Mouse (Mus musculus): ENCODE results near the gene Tbc1d13. TPM values are rescaled to one million over a fixed set of nuclear protein-coding genes. Genes with fewer than 3 reads are reported as not detected.

Gene Tbc1d13
- total and polyA plus RNA-seq, 2 experiments from 2014 or later: 8.3 to 135 TPM

DNA sequence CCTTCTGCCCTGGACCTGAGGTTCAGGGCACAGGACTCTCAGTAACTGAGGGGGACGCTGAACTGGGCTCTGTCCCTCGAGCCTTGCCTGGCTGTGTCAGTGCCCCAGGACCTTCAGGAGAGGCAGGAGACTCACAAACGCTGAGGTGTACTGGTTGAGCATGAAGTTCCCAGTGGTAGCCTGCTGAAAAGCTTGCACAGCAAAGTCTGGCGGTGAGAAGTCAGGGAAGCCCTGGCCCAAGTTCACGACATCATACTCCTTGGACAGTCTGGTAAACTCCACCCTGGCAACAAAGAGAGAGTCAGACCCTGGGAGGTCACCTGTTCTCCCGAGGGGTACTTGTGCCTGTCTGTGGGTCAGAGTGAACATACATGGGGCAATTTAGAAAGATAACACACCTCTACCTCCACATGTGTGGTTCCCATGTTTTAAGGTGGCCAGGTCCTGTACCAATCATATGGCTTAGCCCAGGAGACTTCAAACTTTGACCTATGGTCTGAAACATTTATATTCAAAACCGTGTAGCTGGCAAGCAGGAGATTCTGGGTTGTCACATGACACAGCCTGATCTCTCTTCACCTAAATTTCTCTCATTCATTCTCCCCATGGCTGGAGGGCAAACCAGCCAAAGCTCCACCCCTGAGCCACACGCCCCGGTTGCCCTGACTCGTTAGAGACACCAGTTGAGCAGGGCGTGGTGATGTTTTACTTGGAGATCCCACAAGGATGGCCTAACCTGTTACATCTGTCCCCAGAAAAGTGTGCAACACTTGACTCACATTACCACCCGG lies 58.4 kb downstream of the Tbc1d13 start:
- no peak overlapping the region for H3K27ac ChIP-seq (ENCODE audit: low read depth, low read length)
- H3K9me3 ChIP-seq (ENCODE audit: low read length): no peaks in the 10 kb centered on the region
- no peak for ATAC-seq
- TF ChIP-seq CTCF (IDR thresholded peaks at IDR 0.05; ENCODE audit: low read depth): no peak
- no peak overlapping the region for H3K9ac ChIP-seq
- no peaks in the 10 kb centered on the region for H3K27me3 ChIP-seq (ENCODE audit: insufficient read depth, low read length)
- no peaks in the 10 kb centered on the region for H3K4me1 ChIP-seq (ENCODE audit: insufficient read depth)
- 86% methylated on average over 12 of the region's 12 CpGs for WGBS
- DNase-seq: no peak
- H3K36me3 ChIP-seq (ENCODE audit: insufficient read depth): peaks cover 8% of the 10 kb centered on the region; the same call in 1 of the 2 replicates
- H3K4me3 ChIP-seq (ENCODE audit: low read depth, low read length): no peak overlapping the region
- no peak overlapping the region for H3K4me2 ChIP-seq (ENCODE audit: low read depth)

DNA sequence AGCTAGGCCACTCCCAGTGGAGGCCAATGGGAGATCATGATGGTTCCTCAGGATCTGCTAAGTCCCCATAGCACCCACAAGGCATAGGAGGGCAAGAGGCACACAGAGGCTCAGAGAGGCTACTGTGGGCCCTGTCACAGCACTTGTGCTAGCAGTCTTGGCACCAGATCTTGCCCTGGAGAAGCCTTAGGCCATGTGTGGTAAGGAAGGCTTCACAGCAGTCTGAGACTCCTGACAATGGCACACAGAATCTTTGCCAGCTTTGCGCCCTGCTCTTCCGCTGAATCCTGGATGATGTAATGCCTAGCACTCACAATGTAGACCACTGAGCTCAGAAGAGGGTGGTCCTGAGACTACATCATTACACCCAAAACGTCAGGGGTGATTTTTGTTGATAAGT lies 61.1 kb downstream of the Tbc1d13 start:
- Histone ChIP-seq H3K4me1 (ENCODE audit: insufficient read depth) (no peaks in the 10 kb centered on the region), H3K27ac (ENCODE audit: low read depth, low read length) (no peak overlapping the region), H3K27me3 (ENCODE audit: insufficient read depth, low read length) (no peaks in the 10 kb centered on the region), H3K4me3 (ENCODE audit: low read depth, low read length) (no peak overlapping the region), H3K9me3 (ENCODE audit: low read length) (no peaks in the 10 kb centered on the region), H3K4me2 (ENCODE audit: low read depth) (no peak overlapping the region), H3K9ac (no peak overlapping the region), H3K36me3 (ENCODE audit: insufficient read depth) (no peaks in the 10 kb centered on the region)
- ATAC-seq (peak; percentile 38), DNase-seq (peak; percentile 10)
- WGBS: 48% methylated on average over 3 of the region's 3 CpGs
- no peak for TF ChIP-seq CTCF (IDR thresholded peaks at IDR 0.05; ENCODE audit: low read depth)

DNA sequence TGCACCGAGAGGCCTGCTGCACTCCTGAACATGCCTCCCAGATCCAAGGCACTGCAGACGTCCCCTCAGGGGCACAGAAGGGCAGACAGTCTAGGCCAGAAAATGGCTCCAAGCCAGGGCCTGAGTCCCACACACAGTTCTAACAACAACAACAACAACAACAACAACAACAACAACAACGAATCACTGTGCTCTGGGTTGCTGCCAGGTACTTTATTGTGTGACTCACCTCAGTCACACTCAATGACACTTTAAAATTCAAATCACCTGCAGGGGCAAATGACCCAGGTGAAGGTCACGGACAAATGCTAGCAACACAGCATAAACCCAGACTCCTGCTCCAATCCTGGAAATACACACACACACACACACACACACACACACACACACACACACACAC lies 64.5 kb downstream of the Tbc1d13 start:
- ATAC-seq (no peak), DNase-seq (no peak)
- no peak overlapping the region for H3K4me3 ChIP-seq (ENCODE audit: low read depth, low read length)
- no peak overlapping the region for H3K4me2 ChIP-seq (ENCODE audit: low read depth)
- no peaks in the 10 kb centered on the region for H3K9me3 ChIP-seq (ENCODE audit: low read length)
- TF ChIP-seq CTCF (IDR thresholded peaks at IDR 0.05; ENCODE audit: low read depth): no peak
- H3K9ac ChIP-seq: no peak overlapping the region
- WGBS: 73% methylated on average over 4 of the region's 4 CpGs
- no peak overlapping the region for H3K27ac ChIP-seq (ENCODE audit: low read depth, low read length)
- H3K36me3 ChIP-seq (ENCODE audit: insufficient read depth): no peaks in the 10 kb centered on the region
- no peaks in the 10 kb centered on the region for H3K4me1 ChIP-seq (ENCODE audit: insufficient read depth)
- H3K27me3 ChIP-seq (ENCODE audit: insufficient read depth, low read length): no peaks in the 10 kb centered on the region

DNA sequence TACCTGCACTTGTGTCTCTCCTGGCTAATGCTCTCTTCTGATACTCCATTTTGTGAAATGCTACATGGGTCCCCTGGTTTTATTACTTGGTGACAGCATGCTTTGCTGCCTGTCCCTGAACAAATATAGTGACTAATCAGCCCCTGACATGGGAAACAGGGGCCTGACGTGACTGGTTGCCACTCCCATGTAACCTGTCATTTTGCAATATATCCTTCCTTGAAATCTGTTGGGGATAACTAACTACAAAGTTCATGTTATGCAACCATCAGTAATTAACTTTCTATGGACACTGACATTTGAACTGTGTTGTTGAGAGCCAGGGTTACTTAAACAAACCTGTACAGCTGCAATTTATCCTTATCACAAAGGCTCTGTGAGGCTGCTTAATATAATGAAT lies 66.4 kb downstream of the Tbc1d13 start:
- no peak overlapping the region for H3K27ac ChIP-seq (ENCODE audit: low read depth, low read length)
- 83% methylated on average over 1 of the region's 1 CpGs for WGBS
- ATAC-seq (no peak), DNase-seq (no peak)
- H3K36me3 ChIP-seq (ENCODE audit: insufficient read depth): no peaks in the 10 kb centered on the region
- H3K4me2 ChIP-seq (ENCODE audit: low read depth): no peak overlapping the region
- H3K9me3 ChIP-seq (ENCODE audit: low read length): no peaks in the 10 kb centered on the region
- H3K27me3 ChIP-seq (ENCODE audit: insufficient read depth, low read length): no peaks in the 10 kb centered on the region
- no peak overlapping the region for H3K9ac ChIP-seq
- no peak for TF ChIP-seq CTCF (IDR thresholded peaks at IDR 0.05; ENCODE audit: low read depth)
- H3K4me1 ChIP-seq (ENCODE audit: insufficient read depth): peaks cover 4% of the 10 kb centered on the region; the same call in 1 of the 2 replicates
- H3K4me3 ChIP-seq (ENCODE audit: low read depth, low read length): no peak overlapping the region

DNA sequence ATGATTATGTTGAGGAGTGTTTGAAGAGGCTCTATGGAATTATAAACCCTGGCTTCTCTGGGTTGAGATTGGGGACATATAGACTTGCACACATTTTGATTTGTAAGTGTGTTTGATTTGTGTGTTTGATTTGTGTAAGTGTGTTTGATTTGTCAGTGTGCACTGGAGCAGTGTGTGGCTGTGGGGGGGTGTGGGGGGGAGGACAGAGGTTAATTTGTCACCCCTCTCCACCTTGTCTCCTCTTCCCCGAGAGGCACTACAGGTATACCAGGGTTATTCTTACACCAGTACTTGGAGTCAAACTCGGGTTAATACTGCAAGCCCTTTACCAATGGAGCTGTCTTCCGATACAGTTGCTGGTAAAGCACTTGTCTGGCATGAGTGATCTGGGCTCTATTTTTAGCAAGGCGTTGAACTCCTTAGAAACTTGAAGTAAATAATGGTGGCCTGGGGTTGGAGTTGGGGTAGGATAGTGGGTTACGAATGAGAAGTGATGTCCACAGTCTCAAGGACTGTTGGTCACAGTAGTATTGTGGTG lies 66.9 kb downstream of the Tbc1d13 start:
- Histone ChIP-seq H3K27ac (ENCODE audit: low read depth, low read length) (no peak overlapping the region), H3K27me3 (ENCODE audit: insufficient read depth, low read length) (no peaks in the 10 kb centered on the region), H3K4me1 (ENCODE audit: insufficient read depth) (peaks cover 4% of the 10 kb centered on the region; the same call in 1 of the 2 replicates), H3K4me2 (ENCODE audit: low read depth) (no peak overlapping the region), H3K9me3 (ENCODE audit: low read length) (no peaks in the 10 kb centered on the region), H3K4me3 (ENCODE audit: low read depth, low read length) (no peak overlapping the region), H3K36me3 (ENCODE audit: insufficient read depth) (no peaks in the 10 kb centered on the region), H3K9ac (no peak overlapping the region)
- ATAC-seq (no peak), DNase-seq (no peak)
- no peak for TF ChIP-seq CTCF (IDR thresholded peaks at IDR 0.05; ENCODE audit: low read depth)
- 81% methylated on average over 5 of the region's 5 CpGs for WGBS

Other genes with a start within 250 kb of the Tbc1d13 start
- 103 and 109 TPM in 2 replicates for gene Odf2, start 244.5 kb upstream of the Tbc1d13 start, total RNA-seq (2014; rRNA removed)
- 40.3 and 60.8 TPM in 2 replicates for gene Odf2, start 244.5 kb upstream of the Tbc1d13 start, polyA plus RNA-seq (2015; fragmentation: Nextera tagmentation; extraction: Ambion mirVana)
- gene Gle1, start 198.3 kb upstream of the Tbc1d13 start, total RNA-seq (2014; rRNA removed): 52.7 and 57.4 TPM in 2 replicates
- 55.2 and 62.3 TPM in 2 replicates for gene Gle1, start 198.3 kb upstream of the Tbc1d13 start, polyA plus RNA-seq (2015; fragmentation: Nextera tagmentation; extraction: Ambion mirVana)
- 839 and 918 TPM in 2 replicates for gene Sptan1, start 168.2 kb upstream of the Tbc1d13 start, total RNA-seq (2014; rRNA removed)
- gene Sptan1, start 168.2 kb upstream of the Tbc1d13 start, polyA plus RNA-seq (2015; fragmentation: Nextera tagmentation; extraction: Ambion mirVana): 182 and 192 TPM in 2 replicates
- gene Wdr34, start 84.9 kb upstream of the Tbc1d13 start, total RNA-seq (2014; rRNA removed): 88.4 and 103 TPM in 2 replicates
- gene Wdr34, start 84.9 kb upstream of the Tbc1d13 start, polyA plus RNA-seq (2015; fragmentation: Nextera tagmentation; extraction: Ambion mirVana): 65.1 and 83.6 TPM in 2 replicates
- gene Set, start 76.4 kb upstream of the Tbc1d13 start, total RNA-seq (2014; rRNA removed): 361 and 392 TPM in 2 replicates
- gene Set, start 76.4 kb upstream of the Tbc1d13 start, polyA plus RNA-seq (2015; fragmentation: Nextera tagmentation; extraction: Ambion mirVana): 349 and 384 TPM in 2 replicates
- gene Pkn3, start 56.1 kb upstream of the Tbc1d13 start, total RNA-seq (2014; rRNA removed): 2.0 and 4.7 TPM in 2 replicates
- gene Pkn3, start 56.1 kb upstream of the Tbc1d13 start, polyA plus RNA-seq (2015; fragmentation: Nextera tagmentation; extraction: Ambion mirVana): 0.80 and 0.86 TPM in 2 replicates
- 19.5 and 25.7 TPM in 2 replicates for gene Zdhhc12, start 40.1 kb upstream of the Tbc1d13 start, total RNA-seq (2014; rRNA removed)
- gene Zdhhc12, start 40.1 kb upstream of the Tbc1d13 start, polyA plus RNA-seq (2015; fragmentation: Nextera tagmentation; extraction: Ambion mirVana): 20.8 and 23.3 TPM in 2 replicates
- gene Zer1, start 9.2 kb upstream of the Tbc1d13 start, total RNA-seq (2014; rRNA removed): 51.9 and 70.2 TPM in 2 replicates
- gene Zer1, start 9.2 kb upstream of the Tbc1d13 start, polyA plus RNA-seq (2015; fragmentation: Nextera tagmentation; extraction: Ambion mirVana): 5.4 and 10.3 TPM in 2 replicates
- 31.8 and 37.1 TPM in 2 replicates for gene Endog, start 37.7 kb downstream of the Tbc1d13 start, total RNA-seq (2014; rRNA removed)
- gene Endog, start 37.7 kb downstream of the Tbc1d13 start, polyA plus RNA-seq (2015; fragmentation: Nextera tagmentation; extraction: Ambion mirVana): 29.0 and 31.1 TPM in 2 replicates
- gene Spout1, start 44.7 kb downstream of the Tbc1d13 start, total RNA-seq (2014; rRNA removed): 36.1 and 40.1 TPM in 2 replicates
- gene Spout1, start 44.7 kb downstream of the Tbc1d13 start, polyA plus RNA-seq (2015; fragmentation: Nextera tagmentation; extraction: Ambion mirVana): 50.3 and 53.5 TPM in 2 replicates
- gene Kyat1, start 72.1 kb downstream of the Tbc1d13 start, total RNA-seq (2014; rRNA removed): 18.3 and 22.6 TPM in 2 replicates
- gene Kyat1, start 72.1 kb downstream of the Tbc1d13 start, polyA plus RNA-seq (2015; fragmentation: Nextera tagmentation; extraction: Ambion mirVana): 14.7 and 15.7 TPM in 2 replicates
- gene Lrrc8a, start 104.0 kb downstream of the Tbc1d13 start, total RNA-seq (2014; rRNA removed): 32.3 and 44.5 TPM in 2 replicates
- gene Lrrc8a, start 104.0 kb downstream of the Tbc1d13 start, polyA plus RNA-seq (2015; fragmentation: Nextera tagmentation; extraction: Ambion mirVana): 48.0 and 55.3 TPM in 2 replicates
- 4.2 and 5.1 TPM in 2 replicates for gene Gm28035, start 106.8 kb downstream of the Tbc1d13 start, total RNA-seq (2014; rRNA removed)
- gene Gm28035, start 106.8 kb downstream of the Tbc1d13 start, polyA plus RNA-seq (2015; fragmentation: Nextera tagmentation; extraction: Ambion mirVana): 0.13 and 0.16 TPM in 2 replicates
- gene Phyhd1, start 132.5 kb downstream of the Tbc1d13 start, total RNA-seq (2014; rRNA removed): 6.3 and 15.7 TPM in 2 replicates
- gene Phyhd1, start 132.5 kb downstream of the Tbc1d13 start, polyA plus RNA-seq (2015; fragmentation: Nextera tagmentation; extraction: Ambion mirVana): 5.0 and 6.3 TPM in 2 replicates
- 2.4 TPM in 1 of 2 replicates, not detected in the other for gene Gm28038, start 147.3 kb downstream of the Tbc1d13 start, total RNA-seq (2014; rRNA removed)
- gene Gm28038, start 147.3 kb downstream of the Tbc1d13 start, polyA plus RNA-seq (2015; fragmentation: Nextera tagmentation; extraction: Ambion mirVana): not detected in 2 replicates
- 26.6 and 34.8 TPM in 2 replicates for gene Dolk, start 152.6 kb downstream of the Tbc1d13 start, total RNA-seq (2014; rRNA removed)
- 31.1 and 37.7 TPM in 2 replicates for gene Dolk, start 152.6 kb downstream of the Tbc1d13 start, polyA plus RNA-seq (2015; fragmentation: Nextera tagmentation; extraction: Ambion mirVana)
- 25.1 and 29.3 TPM in 2 replicates for gene Nup188, start 152.7 kb downstream of the Tbc1d13 start, total RNA-seq (2014; rRNA removed)
- 11.8 and 14.1 TPM in 2 replicates for gene Nup188, start 152.7 kb downstream of the Tbc1d13 start, polyA plus RNA-seq (2015; fragmentation: Nextera tagmentation; extraction: Ambion mirVana)
- gene Sh3glb2, start 225.6 kb downstream of the Tbc1d13 start, total RNA-seq (2014; rRNA removed): 291 and 292 TPM in 2 replicates
- 147 and 156 TPM in 2 replicates for gene Sh3glb2, start 225.6 kb downstream of the Tbc1d13 start, polyA plus RNA-seq (2015; fragmentation: Nextera tagmentation; extraction: Ambion mirVana)
- 57.4 and 70.8 TPM in 2 replicates for gene Miga2, start 230.5 kb downstream of the Tbc1d13 start, total RNA-seq (2014; rRNA removed)
- 24.4 and 28.6 TPM in 2 replicates for gene Miga2, start 230.5 kb downstream of the Tbc1d13 start, polyA plus RNA-seq (2015; fragmentation: Nextera tagmentation; extraction: Ambion mirVana)